Mouse (Mus musculus) erythroblast, embryonic 14.5 days (primary cell): ENCODE measurements around the gene Shank1.

Source experiments
- GATA1 ChIP-seq: IDR thresholded peaks from 2 replicates; pipeline ENCODE4 v1.6.1; 2012; ENCODE audit warnings: low read length, inconsistent platforms, mixed read lengths
- TAL1 ChIP-seq: IDR thresholded peaks from 3 replicates; pipeline ENCODE4 v1.6.1; 2012; ENCODE audit warnings: low read length, inconsistent platforms, mixed read lengths

GRCm38 (mm10) chr7:44384716-44385059, 74.6 kb downstream of the Shank1 start:
- TF ChIP-seq TAL1 (no peak), GATA1 (no peak)
